In genomic region chr7:142552591-142553416, GRCm38 (mm10) we compare ENCODE assay signal across 10 mouse cellular contexts. TPM values are rescaled to one million over a fixed set of nuclear protein-coding genes. Genes with fewer than 3 reads are reported as not detected.
DNase-seq lines count a peak whose midpoint lies in the region; ATAC-seq and TF ChIP-seq lines count a peak whose summit lies in the region.
"Had no signal": no experiment of that assay in that cellular context is flagged by ENCODE, and none has a peak within 500 bp of the region (broad histone marks: within the 10 kb centered on the region; RNA-seq: fewer than 3 reads in every experiment).

No protein-coding gene starts in this region.

- ATAC-seq in lung, embryonic 16.5 days (ENCODE audit: low read depth) = peak; percentile 76
- no peak for ATAC-seq in intestine, postnatal 0 days
- ATAC-seq in stomach, embryonic 14.5 days (ENCODE audit: insufficient number of reproducible peaks, insufficient read depth, low FRiP score, low read depth) = peak; percentile 74
- ATAC-seq in erythroid progenitor cell, adult 5-6 weeks (replicated peaks; ENCODE audit: low FRiP score, poor library complexity, severe bottlenecking) = no peak

- H3K4me2 ChIP-seq in lung, embryonic 16.5 days (ENCODE audit: low read depth, low read length) = no peak overlapping the region
- no peak overlapping the region for H3K4me2 ChIP-seq in intestine, postnatal 0 days (replicated peaks; ENCODE audit: low read depth)
- 0 out of 2 replicates have a peak overlapping the region, but pooled peaks have one; percentile 13 for H3K4me2 ChIP-seq in stomach, embryonic 14.5 days (replicated peaks; ENCODE audit: low read depth, low read length)

- H3K27me3 ChIP-seq in lung, embryonic 16.5 days (ENCODE audit: control insufficient read depth, insufficient read depth, low read depth, low read length) = no peaks in the 10 kb centered on the region
- H3K27me3 ChIP-seq in intestine, postnatal 0 days (replicated peaks; ENCODE audit: control insufficient read depth, insufficient read depth, low read length) = no peaks in the 10 kb centered on the region
- H3K27me3 ChIP-seq in stomach, embryonic 14.5 days (ENCODE audit: control insufficient read depth, insufficient read depth, low read length) = no peaks in the 10 kb centered on the region

- H3K9me3 ChIP-seq in lung, embryonic 16.5 days (ENCODE audit: control insufficient read depth, low read length) = no peaks in the 10 kb centered on the region
- no peaks in the 10 kb centered on the region for H3K9me3 ChIP-seq in intestine, postnatal 0 days (ENCODE audit: control insufficient read depth)
- no peaks in the 10 kb centered on the region for H3K9me3 ChIP-seq in stomach, embryonic 14.5 days (ENCODE audit: control insufficient read depth, low read depth, low read length)

- peak overlapping the region; percentile 95 for H3K27ac ChIP-seq in lung, embryonic 16.5 days (ENCODE audit: low read length)
- H3K27ac ChIP-seq in intestine, postnatal 0 days (ENCODE audit: low read depth, low read length) = no peak overlapping the region
- peak overlapping the region; percentile 91 for H3K27ac ChIP-seq in stomach, embryonic 14.5 days (ENCODE audit: low read length)

- H3K9ac ChIP-seq in lung, embryonic 16.5 days (ENCODE audit: low read length) = peak overlapping the region; percentile 40
- H3K9ac ChIP-seq in intestine, postnatal 0 days (ENCODE audit: low read depth, low read length) = no peak overlapping the region
- no peak overlapping the region for H3K9ac ChIP-seq in stomach, embryonic 14.5 days (replicated peaks; ENCODE audit: low read depth, low read length)

- 31% methylated on average over 13 of the region's 13 CpGs for WGBS in lung, embryonic 16.5 days
- WGBS in intestine, postnatal 0 days = 47% methylated on average over 13 of the region's 13 CpGs
- 17% methylated on average over 13 of the region's 13 CpGs for WGBS in stomach, embryonic 14.5 days

- TF ChIP-seq CTCF in intestine, postnatal 0 days (IDR thresholded peaks at IDR 0.05; ENCODE audit: low read depth) = peak; percentile 65

- H3K4me1 ChIP-seq in lung, embryonic 16.5 days (replicated peaks; ENCODE audit: control insufficient read depth, insufficient read depth, low read length) = peaks cover 38% of the 10 kb centered on the region
- peaks cover 14% of the 10 kb centered on the region for H3K4me1 ChIP-seq in intestine, postnatal 0 days (replicated peaks; ENCODE audit: control insufficient read depth, insufficient read depth, low read length)
- H3K4me1 ChIP-seq in stomach, embryonic 14.5 days (ENCODE audit: control insufficient read depth, insufficient read depth, low read length) = peaks cover 45% of the 10 kb centered on the region

- H3K4me3 ChIP-seq in lung, embryonic 16.5 days (ENCODE audit: low read length) = no peak overlapping the region
- no peak overlapping the region for H3K4me3 ChIP-seq in intestine, postnatal 0 days (ENCODE audit: low read depth, low read length)
- no peak overlapping the region for H3K4me3 ChIP-seq in stomach, embryonic 14.5 days (ENCODE audit: low read depth, low read length)

- peak; percentile 88 for DNase-seq in gastrocnemius, adult 18-20 months (ENCODE audit: low spot score)
- DNase-seq in gastrocnemius, postnatal 4 days (ENCODE audit: low spot score in 2 of 2) = no peak
- no peak for DNase-seq in lung, postnatal 4 days
- no peak for DNase-seq in cerebellum, adult 8-10 months
- DNase-seq: cerebellum, adult 11 months had no signal

- H3K36me3 ChIP-seq in lung, embryonic 16.5 days (ENCODE audit: control insufficient read depth, insufficient read depth, low read length) = no peaks in the 10 kb centered on the region
- no peaks in the 10 kb centered on the region for H3K36me3 ChIP-seq in intestine, postnatal 0 days (ENCODE audit: control insufficient read depth, insufficient read depth)
- no peaks in the 10 kb centered on the region for H3K36me3 ChIP-seq in stomach, embryonic 14.5 days (ENCODE audit: control insufficient read depth, insufficient read depth, low read length)

RNA-seq across cellular contexts. Expression of gene Mrpl23, which starts 20.3 kb away (rescaled TPM):
- 1 to 10 TPM; 1.7 to 1.9 TPM for total RNA-seq in gastrocnemius, adult 18-20 months (2021)
- 1 to 10 TPM; 6.3 to 9.4 TPM for total RNA-seq in gastrocnemius, postnatal 4 days (2021)
- 17.2 and 22.4 TPM in 2 replicates for polyA plus RNA-seq in lung, embryonic 16.5 days (2015; fragmentation: Nextera tagmentation; extraction: Ambion mirVana)
- polyA plus RNA-seq in intestine, postnatal 0 days (2015; fragmentation: Nextera tagmentation; extraction: Ambion mirVana) = 26.7 and 33.0 TPM in 2 replicates
- 32.6 and 35.6 TPM in 2 replicates for polyA plus RNA-seq in stomach, embryonic 14.5 days (2014; fragmentation: Nextera tagmentation; extraction: Ambion mirVana)
- 9.6 TPM in 1 of 2 replicates, not detected in the other for total RNA-seq in erythroid progenitor cell, adult 5-6 weeks (2015; ENCODE audit: low replicate concordance)
- 0.13 TPM in 1 of 2 replicates, not detected in the other for total RNA-seq in erythroid progenitor cell, adult 5-6 weeks (2017; ENCODE audit: low replicate concordance)

RNA-seq across cellular contexts. Expression of gene Tnnt3, which starts 54.2 kb away (rescaled TPM):
- total RNA-seq in gastrocnemius, adult 18-20 months (2021) = over 10,000 TPM; 35,269 to 35,976 TPM
- over 10,000 TPM in 1 of 2 experiments, 1,000 to 10,000 TPM in 1; 9,881 to 10,830 TPM for total RNA-seq in gastrocnemius, postnatal 4 days (2021)
- polyA plus RNA-seq in lung, embryonic 16.5 days (2015; fragmentation: Nextera tagmentation; extraction: Ambion mirVana) = 17.9 and 50.7 TPM in 2 replicates
- 3.0 TPM in 2 replicates for polyA plus RNA-seq in intestine, postnatal 0 days (2015; fragmentation: Nextera tagmentation; extraction: Ambion mirVana)
- 2.2 and 2.6 TPM in 2 replicates for polyA plus RNA-seq in stomach, embryonic 14.5 days (2014; fragmentation: Nextera tagmentation; extraction: Ambion mirVana)
- not detected in 2 replicates for total RNA-seq in erythroid progenitor cell, adult 5-6 weeks (2015; ENCODE audit: low replicate concordance)
- total RNA-seq in erythroid progenitor cell, adult 5-6 weeks (2017; ENCODE audit: low replicate concordance) = not detected in 2 replicates
- total RNA-seq: left cerebral cortex, adult 18-20 months had no signal

Comparison
In these comparisons a context has a peak if more than half of its experiments do, and no peak if none do; other contexts are left out.
1. ATAC-seq: peak in lung, embryonic 16.5 days (single experiment) and stomach, embryonic 14.5 days (single experiment); none in intestine, postnatal 0 days (single experiment) and erythroid progenitor cell, adult 5-6 weeks (single experiment).
2. RNA of gene Tnnt3, which starts 54.2 kb away (total RNA-seq): 35,269 to 35,976 TPM in gastrocnemius, adult 18-20 months and 9,881 to 10,830 TPM in gastrocnemius, postnatal 4 days; not detected in erythroid progenitor cell, adult 5-6 weeks; every median in the first group is over 1,000 times any median in the second.